Mouse (Mus musculus) thymus, adult 2 months (tissue): ENCODE data around the gene Arrb2.

ENCODE experiments used
- CTCF ChIP-seq: fragments of 200-500 bp; IDR thresholded peaks from 2 replicates; pipeline ENCODE4 v1.5.1; 2012; ENCODE audit warnings: mild to moderate bottlenecking, control low read depth, low read length, moderate library complexity, borderline replicate concordance; ENCODE audit not compliant: control insufficient read depth, poor library complexity, insufficient read depth; ENCODE audit errors: extremely low read depth
- POLR2A ChIP-seq: fragments of 200-500 bp; IDR thresholded peaks from 2 replicates; pipeline ENCODE4 v1.6.1; 2012; ENCODE audit warnings: mild to moderate bottlenecking, low read length, control low read depth, moderate library complexity; ENCODE audit not compliant: control insufficient read depth, poor library complexity, insufficient read depth; ENCODE audit errors: extremely low read depth

GRCm38 (mm10) chr11:70444667-70445066 is 12.2 kb downstream of the Arrb2 start:
- TF ChIP-seq POLR2A (no peak), CTCF (no peak)
